Mouse (Mus musculus) stomach, embryonic 14.5 days (tissue): ENCODE measurements around the gene Ppcs. TPM values are rescaled to one million over a fixed set of nuclear protein-coding genes. Genes with fewer than 3 reads are reported as not detected.

Experiments used
- ATAC-seq: fragments of 200-750 bp; cut with Nextera tagmentation; 2 replicates; pipeline ENCODE4 v1.8.0; 2017; ENCODE audit warnings: low read depth, moderate TSS enrichment; ENCODE audit not compliant: insufficient number of reproducible peaks, insufficient read depth, low FRiP score
- H3K27ac ChIP-seq: fragments of 300-500 bp; sonication (generic); 2 replicates; pipeline ENCODE4 v1.5.1; 2014; ENCODE audit warnings: mild to moderate bottlenecking, low read length, moderate library complexity, mixed read lengths
- H3K27me3 ChIP-seq: fragments of 300-500 bp; sonication (generic); 2 replicates; pipeline ENCODE4 v1.6.1; 2014; ENCODE audit warnings: low read length, control low read depth, mixed read lengths; ENCODE audit not compliant: control insufficient read depth, insufficient read depth
- H3K36me3 ChIP-seq: fragments of 300-500 bp; sonication (generic); 2 replicates; pipeline ENCODE4 v1.6.1; 2014; ENCODE audit warnings: mild to moderate bottlenecking, control low read depth, low read length, moderate library complexity, mixed read lengths; ENCODE audit not compliant: control insufficient read depth, insufficient read depth
- H3K4me1 ChIP-seq: fragments of 300-500 bp; sonication (generic); 2 replicates; pipeline ENCODE4 v1.6.1; 2014; ENCODE audit warnings: low read length, control low read depth, mixed read lengths; ENCODE audit not compliant: control insufficient read depth, insufficient read depth
- H3K4me2 ChIP-seq: fragments of 300-500 bp; sonication (generic); replicated peaks from 2 replicates; pipeline ENCODE4 v1.6.1; 2014; ENCODE audit warnings: low read depth, low read length, control low read depth
- H3K4me3 ChIP-seq: fragments of 300-500 bp; sonication (generic); 2 replicates; pipeline ENCODE4 v1.5.1; 2014; ENCODE audit warnings: low read depth, low read length, control low read depth
- H3K9ac ChIP-seq: fragments of 300-500 bp; sonication (generic); replicated peaks from 2 replicates; pipeline ENCODE4 v1.6.1; 2014; ENCODE audit warnings: low read depth, mild to moderate bottlenecking, control low read depth, low read length, moderate library complexity, mixed read lengths
- H3K9me3 ChIP-seq: fragments of 300-500 bp; sonication (generic); 2 replicates; pipeline ENCODE4 v1.6.1; 2016; ENCODE audit warnings: low read depth, low read length, control low read depth; ENCODE audit not compliant: control insufficient read depth
- WGBS: fragments of 180-500 bp; shearing (Covaris S2); extraction: QIAGEN DNeasy Blood & Tissue Kit; methylation state at CpG from one replicate; pipeline ENCODE4 v1.1.7; 2014; 5-methylcytosine and 5-hydroxymethylcytosine counted together
- polyA plus RNA-seq: library from polyadenylated mRNA; unstranded; fragments of >200 nt; fragmentation: Nextera tagmentation; extraction: Ambion mirVana; gene quantifications from 2 replicates; pipeline ENCODE4 v1.2.1, GENCODE M21; 2014

Gene Ppcs
- polyA plus RNA-seq, 1 experiment from 2014 or later = 33.7 TPM

DNA sequence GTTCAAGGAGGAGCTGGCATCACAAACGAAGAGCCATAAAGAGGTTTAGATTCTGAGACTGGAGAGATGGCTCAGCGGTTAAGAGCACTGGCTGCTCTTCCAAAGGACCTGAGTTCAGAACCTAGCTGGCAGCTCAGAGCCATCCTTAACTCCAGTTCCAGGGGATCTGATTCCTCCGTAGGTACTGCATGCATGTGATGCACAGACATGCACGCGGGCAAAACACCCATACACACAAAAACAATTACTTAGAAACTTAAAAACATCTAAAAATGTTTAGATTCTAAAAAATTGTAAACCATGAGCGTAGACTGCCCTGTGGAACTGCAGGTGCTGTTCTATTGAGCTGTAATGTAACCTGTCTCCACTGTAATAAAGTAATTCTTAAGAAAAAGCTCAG is 52.8 kb downstream of the Ppcs start:
- no peaks in the 10 kb centered on the region for H3K4me1 ChIP-seq
- no peak for ATAC-seq
- no peaks in the 10 kb centered on the region for H3K36me3 ChIP-seq
- H3K4me2 ChIP-seq = no peak overlapping the region
- H3K4me3 ChIP-seq = no peak overlapping the region
- H3K9me3 ChIP-seq = no peaks in the 10 kb centered on the region
- no peaks in the 10 kb centered on the region for H3K27me3 ChIP-seq
- 87% methylated on average over 6 of the region's 6 CpGs for WGBS
- no peak overlapping the region for H3K9ac ChIP-seq
- H3K27ac ChIP-seq = no peak overlapping the region

Other genes starting within 250 kb of the Ppcs start
- 7.0 and 8.5 TPM in 2 replicates for gene Zfp691, start 248.2 kb downstream of the Ppcs start, polyA plus RNA-seq
- gene Ermap, start 232.4 kb downstream of the Ppcs start, polyA plus RNA-seq = 1.1 and 1.5 TPM in 2 replicates
- gene Svbp, start 227.1 kb downstream of the Ppcs start, polyA plus RNA-seq = 150 and 155 TPM in 2 replicates
- gene Tmem269, start 204.2 kb downstream of the Ppcs start, polyA plus RNA-seq = not detected in 2 replicates
- gene AU022252, start 189.7 kb downstream of the Ppcs start, polyA plus RNA-seq = 24.0 and 29.7 TPM in 2 replicates
- gene P3h1, start 189.5 kb downstream of the Ppcs start, polyA plus RNA-seq = 45.0 and 46.3 TPM in 2 replicates
- not detected in 2 replicates for gene Cldn19, start 167.0 kb downstream of the Ppcs start, polyA plus RNA-seq
- gene Ybx1, start 127.8 kb downstream of the Ppcs start, polyA plus RNA-seq = 626 and 684 TPM in 2 replicates
- gene Ppih, start 101.9 kb downstream of the Ppcs start, polyA plus RNA-seq = 91.7 and 93.7 TPM in 2 replicates
- 3.5 and 7.3 TPM in 2 replicates for gene Ccdc30, start 6.9 kb downstream of the Ppcs start, polyA plus RNA-seq
- gene Zmynd12, start 394 bp upstream of the Ppcs start, polyA plus RNA-seq = not detected in 2 replicates
- 1.8 and 2.0 TPM in 2 replicates for gene Rimkla, start 70.2 kb upstream of the Ppcs start, polyA plus RNA-seq
- 26.3 and 26.8 TPM in 2 replicates for gene Foxj3, start 114.6 kb upstream of the Ppcs start, polyA plus RNA-seq
- 3.3 and 3.8 TPM in 2 replicates for gene Frg2f1, start 117.1 kb upstream of the Ppcs start, polyA plus RNA-seq
- not detected in 2 replicates for gene Guca2a, start 215.3 kb upstream of the Ppcs start, polyA plus RNA-seq
- 0.62 TPM in 1 of 2 replicates, not detected in the other for gene Guca2b, start 236.5 kb upstream of the Ppcs start, polyA plus RNA-seq